Mouse (Mus musculus): ENCODE results near the gene Adamts3. TPM values are rescaled to one million over a fixed set of nuclear protein-coding genes. Genes with fewer than 3 reads are reported as not detected.

Gene Adamts3
- total and polyA plus RNA-seq, 3 experiments, result 11.4 to 15.7 TPM; not detected in 1

DNA sequence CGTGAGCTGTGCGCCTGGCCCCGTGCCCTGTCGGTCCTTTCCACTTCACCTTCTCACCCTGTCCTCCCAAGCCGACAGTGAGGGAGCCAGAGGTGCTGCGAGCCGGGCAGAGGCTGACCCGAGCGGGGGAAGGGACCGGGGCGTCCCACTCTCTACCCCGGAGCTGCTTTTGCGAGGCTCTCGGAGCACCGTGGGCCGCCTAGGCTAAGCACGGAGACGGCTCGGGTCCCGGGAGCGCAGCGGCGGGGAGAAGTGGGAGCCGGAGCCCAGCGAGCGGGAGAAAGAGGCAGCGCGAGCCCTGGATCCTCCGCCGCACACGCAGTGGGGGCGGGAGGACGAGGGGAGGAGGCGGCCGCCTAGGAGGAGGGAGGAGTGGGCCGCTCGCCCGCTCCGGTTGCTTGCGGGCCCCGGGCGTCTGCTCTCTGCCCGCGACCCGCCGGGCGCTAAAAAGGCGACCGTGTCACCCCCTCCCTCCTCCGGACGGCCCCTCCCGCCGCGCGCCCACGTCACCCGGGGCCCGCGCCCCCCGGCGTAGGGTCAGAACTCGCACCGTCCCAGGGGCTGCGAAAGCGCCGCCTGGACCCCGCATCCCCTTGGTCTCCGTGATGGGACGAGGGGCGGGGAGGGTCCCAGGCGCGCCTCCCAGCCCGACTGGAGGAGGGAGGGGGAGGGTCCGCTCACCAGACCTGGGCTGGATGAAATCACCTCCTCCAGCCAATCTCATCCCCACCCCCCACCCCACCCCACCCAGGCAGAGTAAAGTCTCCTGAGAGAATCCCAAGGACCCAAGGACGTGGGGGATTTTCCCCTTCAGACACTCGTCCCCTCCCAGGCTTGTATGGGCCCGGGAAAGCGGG lies at the start of gene Adamts3 (continued):
- no peak for TF ChIP-seq MXI1 (IDR thresholded peaks at IDR 0.05; ENCODE audit: low read depth, low read length)
- TF ChIP-seq RAD21 (IDR thresholded peaks at IDR 0.05; ENCODE audit: low read depth, low read length), result no peak
- TF ChIP-seq NELFE (IDR thresholded peaks at IDR 0.05; ENCODE audit: low read depth, low read length), result peak; percentile 68
- TF ChIP-seq POLR2AphosphoS2 (IDR thresholded peaks at IDR 0.05; ENCODE audit: low read length), result no peak
- TF ChIP-seq MAFK (IDR thresholded peaks at IDR 0.05; ENCODE audit: borderline replicate concordance, low read depth, low read length), result no peak

DNA sequence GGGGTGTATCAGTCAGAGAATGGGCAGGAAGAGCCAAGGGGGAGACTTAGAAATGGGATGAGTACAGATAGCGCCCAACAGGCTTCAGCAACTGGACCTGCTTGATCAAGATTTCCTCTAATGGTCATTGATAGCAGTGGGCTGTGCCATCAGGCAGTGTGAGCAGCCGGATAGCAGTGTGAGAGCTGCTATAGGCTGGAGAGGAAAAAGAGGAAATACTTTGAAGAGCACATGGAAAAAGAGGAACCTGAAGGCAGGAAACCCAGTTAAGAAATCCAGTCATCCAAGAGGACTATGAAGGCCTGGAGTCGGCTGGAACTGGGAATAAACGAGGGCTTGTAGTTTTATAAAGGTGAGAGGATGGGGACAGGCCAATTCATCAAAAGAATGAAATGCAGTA lies 48.4 kb upstream of the Adamts3 start:
- Histone ChIP-seq H3K27me3 (ENCODE audit: control insufficient read depth in 1 of 2, insufficient read depth in 2 of 2, low read length in 2 of 2) (no peaks in the 10 kb centered on the region), H3K9me3 (replicated peaks; ENCODE audit: insufficient read depth, low read length) (no peaks in the 10 kb centered on the region), H3K4me3 (ENCODE audit: control insufficient read depth in 1 of 2, insufficient read depth in 1 of 2, low read depth in 2 of 2, low read length in 2 of 2) (no peak overlapping the region), H3K4me1 (ENCODE audit: control insufficient read depth in 1 of 2, insufficient read depth in 2 of 2, low read length in 2 of 2) (no peaks in the 10 kb centered on the region), H3K79me2 (ENCODE audit: control insufficient read depth, insufficient read depth, low read length, poor library complexity) (no peaks in the 10 kb centered on the region), H3K9ac (ENCODE audit: control insufficient read depth, low read depth, low read length, poor library complexity, severe bottlenecking) (no peak overlapping the region), H3K36me3 (ENCODE audit: control insufficient read depth in 1 of 2, insufficient read depth in 2 of 2, low read length in 2 of 2) (no peaks in the 10 kb centered on the region), H3K27ac (ENCODE audit: control insufficient read depth, low read depth, low read length) (no peak overlapping the region)
- peak; percentile 3 for DNase-seq (ENCODE audit: low read depth, low spot score)
- TF ChIP-seq USF2 (IDR thresholded peaks at IDR 0.05; ENCODE audit: borderline replicate concordance in 1 of 2, insufficient read depth in 1 of 2, low read depth in 1 of 2, low read length in 2 of 2) (no peak), ETS1 (IDR thresholded peaks at IDR 0.05; ENCODE audit: low read depth, low read length) (no peak), ZC3H11A (IDR thresholded peaks at IDR 0.05; ENCODE audit: low read depth, low read length) (no peak), E2F4 (IDR thresholded peaks at IDR 0.05; ENCODE audit: borderline replicate concordance, low read depth, low read length) (no peak), ZMIZ1 (IDR thresholded peaks at IDR 0.05; ENCODE audit: low read depth, low read length) (no peak), SIN3A (IDR thresholded peaks at IDR 0.05; ENCODE audit: low read length) (no peak), UBTF (IDR thresholded peaks at IDR 0.05; ENCODE audit: borderline replicate concordance, insufficient read depth, low read depth, low read length) (no peak), MAZ (IDR thresholded peaks at IDR 0.05; ENCODE audit: low read depth, low read length) (no peak), BHLHE40 (IDR thresholded peaks at IDR 0.05; ENCODE audit: borderline replicate concordance, low read depth, low read length) (no peak), CHD1 (IDR thresholded peaks at IDR 0.05; ENCODE audit: low read depth, low read length) (no peak)

DNA sequence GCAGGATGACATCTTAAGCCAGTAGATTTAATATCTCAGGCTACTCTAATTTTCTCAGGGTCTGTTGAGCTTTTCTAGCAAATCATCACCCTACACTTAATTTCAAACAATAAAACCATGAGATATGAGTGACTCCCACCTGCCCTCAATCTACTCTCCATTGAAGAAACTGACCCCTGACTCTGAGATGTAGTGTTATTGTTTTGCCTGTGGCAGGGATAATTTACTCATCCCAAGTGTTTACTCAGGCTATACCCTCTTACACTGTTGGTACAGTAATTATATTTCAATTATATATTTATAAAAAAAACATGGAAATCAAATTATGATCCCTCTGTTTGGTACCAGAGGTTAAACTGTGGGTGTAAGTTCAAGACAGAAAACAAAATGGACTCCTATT lies 29.2 kb upstream of the Adamts3 start:
- H3K4me3 ChIP-seq (ENCODE audit: control insufficient read depth in 1 of 2, insufficient read depth in 1 of 2, low read depth in 2 of 2, low read length in 2 of 2), result no peak overlapping the region
- no peak for DNase-seq (ENCODE audit: low read depth, low spot score)

More for the DNA sequence above, 29.2 kb upstream of the Adamts3 start:
- H3K36me3 ChIP-seq (ENCODE audit: control insufficient read depth in 1 of 2, insufficient read depth in 2 of 2, low read length in 2 of 2), result no peaks in the 10 kb centered on the region
- no peak for TF ChIP-seq MAX (IDR thresholded peaks at IDR 0.05; ENCODE audit: low read length)
- H3K4me1 ChIP-seq (ENCODE audit: control insufficient read depth in 1 of 2, insufficient read depth in 2 of 2, low read length in 2 of 2), result no peaks in the 10 kb centered on the region
- H3K9me3 ChIP-seq (replicated peaks; ENCODE audit: insufficient read depth, low read length), result no peaks in the 10 kb centered on the region
- no peaks in the 10 kb centered on the region for H3K79me2 ChIP-seq (ENCODE audit: control insufficient read depth, insufficient read depth, low read length, poor library complexity)
- no peak overlapping the region for H3K27ac ChIP-seq (ENCODE audit: control insufficient read depth, low read depth, low read length)
- no peaks in the 10 kb centered on the region; a peak in 1 of 4 replicates for H3K27me3 ChIP-seq (ENCODE audit: control insufficient read depth in 1 of 2, insufficient read depth in 2 of 2, low read length in 2 of 2)
- H3K9ac ChIP-seq (ENCODE audit: control insufficient read depth, low read depth, low read length, poor library complexity, severe bottlenecking), result no peak overlapping the region

All from MEL (cell line).